Mouse (Mus musculus) mesoderm, embryonic 11.5 days (tissue): ENCODE measurements around the gene Lce3d.

Experiments used
- DNase-seq: peaks from one replicate; pipeline ENCODE4 v3.0.0-alpha.2; 2012; ENCODE audit warnings: low read depth, low spot score

Lce3d gene

DNA sequence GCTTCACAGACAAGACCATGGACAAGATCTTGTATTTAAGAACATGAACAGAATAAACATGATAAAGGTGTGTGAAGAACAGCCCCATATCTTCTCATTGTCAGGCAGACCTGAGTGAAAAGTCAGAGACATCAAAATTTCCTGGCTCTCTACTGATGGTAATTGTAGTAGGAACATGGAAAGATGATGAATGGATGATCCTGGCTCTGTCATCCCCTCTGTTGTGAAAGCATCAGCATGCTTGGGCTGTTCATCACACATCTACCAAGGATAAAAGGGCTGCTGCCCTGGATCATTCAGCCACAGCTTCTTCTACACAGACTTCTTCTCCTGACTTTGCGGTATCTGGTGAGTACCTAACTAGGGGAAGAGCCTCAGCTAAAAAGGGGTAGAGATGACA lies at the start of gene Lce3d:
Gene Lce3d (plus strand): TSS at position 301 of the 400 bp plus-strand sequence.
- no peak for DNase-seq

DNA sequence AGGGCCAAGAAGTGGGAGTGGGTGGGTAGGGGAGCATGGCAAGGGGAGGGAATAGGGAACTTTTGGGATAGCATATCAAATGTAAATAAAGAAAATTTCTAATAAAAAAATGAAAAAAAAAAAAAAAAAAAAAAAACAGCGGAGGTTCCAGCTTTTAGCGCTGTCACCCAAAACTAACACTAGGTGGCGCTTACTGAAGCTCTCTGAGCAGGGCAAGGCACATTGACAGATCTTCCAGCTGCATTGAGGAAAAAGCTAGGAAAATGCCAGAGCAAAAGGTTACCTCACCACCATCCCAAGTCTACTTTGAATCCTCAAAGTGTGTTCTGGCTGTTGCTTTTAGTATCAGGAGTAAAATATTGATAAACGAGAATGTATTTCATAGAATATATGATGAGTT lies 49.6 kb upstream of the Lce3d start:
- peak; percentile 54 for DNase-seq

DNA sequence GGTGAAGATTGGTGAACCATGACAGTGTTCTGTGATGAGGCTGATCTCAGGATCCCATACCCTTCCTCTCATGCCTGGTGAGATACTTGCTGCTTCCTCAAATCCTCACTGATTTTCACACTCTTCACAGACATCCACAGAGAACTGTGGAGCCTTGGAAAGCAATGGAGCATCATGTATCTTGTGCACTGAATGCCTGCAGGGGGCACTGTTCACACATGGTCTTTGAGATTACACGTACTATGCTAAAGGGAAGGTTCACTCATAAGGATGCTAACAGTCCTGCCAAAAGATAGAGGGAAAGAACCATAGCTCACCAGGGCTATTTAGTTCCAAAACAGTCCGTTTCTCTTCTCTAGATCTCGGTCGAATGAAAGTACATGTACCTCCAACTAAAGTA lies 36.8 kb upstream of the Lce3d start:
- DNase-seq: peak; percentile 41

DNA sequence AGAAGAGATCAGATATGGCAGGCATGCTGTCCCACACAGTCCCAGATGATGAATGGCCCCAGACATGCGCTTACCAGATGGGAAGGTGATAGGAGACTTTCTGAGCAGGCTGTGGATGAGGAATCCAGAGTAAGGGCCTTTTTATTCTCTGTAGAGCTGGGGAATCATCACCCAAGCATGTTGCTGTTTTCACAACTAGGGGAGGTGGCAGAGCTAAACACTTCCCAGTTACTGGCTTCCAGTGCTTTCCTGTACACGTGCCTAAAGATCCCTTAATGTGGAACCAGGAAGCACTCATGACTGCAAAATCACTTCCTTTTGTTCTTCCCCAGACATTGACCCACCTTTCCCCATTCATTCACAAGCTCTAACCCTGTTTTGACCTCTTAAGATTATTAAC lies 31.1 kb upstream of the Lce3d start, which contains the start of gene Lce3a:
Gene Lce3a (minus strand): TSS at position 101 of the 400 bp plus-strand sequence.
- DNase-seq: no peak

DNA sequence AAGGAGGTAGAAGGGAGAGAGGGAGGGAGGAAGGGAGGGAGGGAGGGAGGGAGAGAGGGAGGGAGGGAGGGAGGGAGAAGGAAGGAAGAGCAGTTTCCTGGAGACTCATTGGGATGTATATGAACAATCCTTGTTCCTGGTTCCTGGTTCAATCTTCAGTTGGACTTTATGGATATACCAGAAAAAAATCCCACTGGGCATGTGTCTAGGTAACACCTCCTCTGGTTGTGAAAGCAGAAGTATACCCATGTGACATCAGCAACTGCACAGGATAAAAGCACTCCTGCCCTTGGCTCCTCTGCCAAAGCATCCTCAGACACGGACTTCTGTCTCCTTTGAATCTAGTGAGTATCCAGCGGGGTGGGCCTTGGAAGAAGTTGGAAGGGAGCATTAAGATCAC lies 24.5 kb upstream of the Lce3d start, which contains the start of gene Lce3b:
Gene Lce3b (plus strand): TSS at position 301 of the 400 bp plus-strand sequence.
- no peak for DNase-seq

DNA sequence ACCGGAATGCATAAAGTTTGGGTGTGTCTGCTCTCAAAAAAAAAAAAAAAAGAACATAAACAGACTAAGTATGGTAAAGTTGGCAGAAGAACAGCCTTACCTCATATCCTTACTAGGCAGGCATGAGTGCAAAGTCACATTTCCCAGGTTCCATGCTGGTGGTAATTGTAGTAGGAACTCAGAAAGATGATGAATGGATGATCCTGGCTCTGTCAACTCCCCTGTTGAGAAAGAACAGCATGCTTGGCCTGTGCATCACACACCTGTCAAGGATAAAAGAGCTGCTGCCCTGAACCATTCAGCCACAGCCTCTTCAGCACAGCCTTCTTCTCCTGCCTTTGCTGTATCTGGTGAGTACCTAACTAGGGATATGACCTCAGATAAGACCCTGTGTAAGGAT lies 13.0 kb upstream of the Lce3d start, which contains the start of gene Lce3c:
Gene Lce3c (plus strand): TSS at position 301 of the 400 bp plus-strand sequence.
- DNase-seq: no peak

DNA sequence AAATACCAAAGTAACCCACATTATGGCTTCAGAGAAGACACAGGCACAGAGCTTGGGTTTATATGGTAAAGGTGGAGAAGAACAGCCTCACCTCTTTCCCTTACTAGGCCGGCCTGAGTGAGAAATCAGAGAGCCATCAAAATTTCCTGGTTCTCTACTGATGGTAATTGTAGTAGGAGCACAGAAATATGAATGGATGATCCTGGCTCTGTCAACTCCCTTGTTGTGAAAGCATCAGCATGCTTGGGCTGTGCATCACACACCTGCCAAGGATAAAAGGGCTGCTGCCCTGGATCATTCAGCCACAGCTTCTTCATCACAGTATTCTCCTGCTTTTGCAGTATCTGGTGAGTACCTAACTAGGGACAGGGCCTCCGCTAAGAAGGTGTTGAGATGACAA lies 9.6 kb downstream of the Lce3d start, which contains the start of gene Lce3e:
Gene Lce3e (plus strand): TSS at position 301 of the 400 bp plus-strand sequence.
- DNase-seq: no peak

DNA sequence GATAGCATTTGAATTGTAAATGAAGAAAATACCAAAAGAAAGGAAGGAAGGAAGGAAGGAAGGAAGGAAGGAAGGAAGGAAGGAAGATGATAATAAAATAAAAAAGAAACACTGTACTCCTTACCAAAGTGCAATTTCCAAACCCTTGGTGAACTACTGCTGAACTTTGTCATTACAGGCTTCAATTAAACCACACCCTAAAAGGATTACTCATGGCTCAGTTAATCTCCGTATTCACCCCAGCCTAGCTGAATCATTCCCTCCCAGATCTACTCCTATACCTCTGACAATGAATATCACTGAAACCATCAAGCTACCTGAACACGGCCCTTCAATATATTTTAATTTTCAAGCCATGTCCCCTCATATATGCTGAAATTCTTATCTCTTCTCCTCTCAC lies 21.3 kb downstream of the Lce3d start:
- DNase-seq: no peak

DNA sequence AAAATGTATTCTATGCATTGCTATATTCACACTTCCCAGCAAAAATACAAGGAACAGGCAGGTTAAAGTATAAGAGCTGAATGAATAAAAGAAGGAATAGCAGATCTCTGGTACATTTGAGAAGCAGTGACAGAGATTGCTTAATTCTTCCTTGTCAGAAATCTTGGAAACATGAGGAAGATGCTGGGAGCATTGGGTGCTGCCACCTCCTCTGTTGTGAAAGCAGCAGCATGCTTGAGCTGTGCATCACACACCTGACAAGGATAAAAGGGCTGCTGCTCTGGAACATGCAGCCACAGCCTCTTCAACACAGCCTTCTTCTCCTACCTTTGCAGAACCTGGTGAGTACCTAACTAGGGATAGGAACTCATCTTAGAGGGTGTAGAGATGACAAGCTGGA lies 34.7 kb downstream of the Lce3d start, which contains the start of gene Lce3f:
Gene Lce3f (plus strand): TSS at position 301 of the 400 bp plus-strand sequence.
- no peak for DNase-seq

DNA sequence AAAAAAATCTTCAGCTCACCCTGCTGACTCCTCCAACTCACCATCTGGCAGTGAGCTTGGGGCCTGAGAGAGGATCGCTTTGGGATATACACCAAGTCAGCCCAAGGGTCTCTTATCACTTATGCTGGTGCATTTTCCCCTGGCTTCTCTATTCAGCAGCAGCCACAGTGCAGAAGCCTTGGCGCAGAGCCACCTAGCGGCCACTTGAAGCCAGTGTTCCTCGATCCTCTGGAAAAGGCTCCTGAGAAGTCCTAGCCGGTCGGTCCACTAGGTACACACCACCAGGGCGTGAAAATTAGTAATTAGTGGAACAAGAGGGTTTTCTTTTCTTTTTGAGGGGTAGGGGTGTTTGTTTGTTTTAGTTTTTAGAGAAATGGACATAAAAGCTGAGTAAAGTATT lies 41.5 kb downstream of the Lce3d start:
- peak; percentile 68 for DNase-seq

DNA sequence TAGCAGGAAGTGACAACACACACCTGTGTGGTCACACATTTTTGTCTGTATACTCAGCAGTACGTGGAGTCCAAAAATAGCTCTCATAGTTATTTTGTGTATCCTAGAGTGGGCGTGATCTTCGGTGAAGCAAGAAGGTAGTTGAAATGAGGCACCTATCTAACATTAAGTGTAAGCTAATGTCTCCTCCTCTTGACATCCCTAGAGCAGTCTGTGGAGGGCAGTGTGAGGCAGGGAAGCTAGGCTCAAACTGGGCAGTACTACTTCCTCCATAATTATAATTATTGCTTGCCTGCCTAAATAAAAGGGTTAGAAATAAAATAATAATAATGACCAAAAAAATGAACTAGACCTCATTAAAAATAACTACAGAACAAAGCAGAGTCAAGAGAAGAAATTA lies 43.4 kb downstream of the Lce3d start:
- no peak for DNase-seq

DNA sequence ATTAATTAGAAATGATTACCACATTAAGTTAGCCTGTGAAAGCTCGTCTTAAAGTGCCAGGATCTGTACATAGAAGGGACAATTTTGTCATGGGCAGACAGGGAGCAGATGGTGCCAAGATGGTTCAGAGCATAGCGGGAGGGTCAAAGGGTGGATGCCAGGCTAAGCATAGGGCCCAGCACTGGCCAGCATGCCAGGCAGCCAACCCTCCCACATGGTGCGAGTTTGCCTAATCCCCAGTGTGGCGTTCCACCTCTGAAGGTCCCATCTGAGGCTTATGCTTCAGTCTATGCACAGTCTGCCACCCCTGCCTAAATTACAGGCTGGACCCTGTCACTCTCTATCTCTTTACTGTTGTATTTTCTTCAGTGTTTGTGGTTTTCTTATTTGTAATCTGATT lies 45.7 kb downstream of the Lce3d start:
- no peak for DNase-seq
